24 mouse cellular contexts compared by ENCODE assay signal in the genomic region with DNA sequence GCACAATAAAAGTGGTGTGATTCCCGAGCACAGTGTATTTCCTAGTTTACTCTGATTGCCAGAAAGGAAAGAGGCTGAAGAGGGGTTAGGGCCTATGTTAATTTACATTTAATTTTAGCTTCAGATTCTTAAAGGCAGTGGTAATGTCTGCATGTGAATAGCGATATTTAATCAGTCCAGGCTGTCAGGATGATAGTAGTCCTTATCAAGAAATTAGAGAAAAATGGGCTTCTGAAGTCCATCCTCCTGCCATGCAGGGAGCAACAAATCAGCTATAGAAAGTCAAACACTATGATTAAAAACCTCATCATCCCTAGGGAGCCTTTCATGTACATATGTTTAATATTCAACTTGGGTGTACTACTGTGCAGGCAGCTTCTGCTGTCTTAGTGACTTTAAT.
DNase-seq lines count a peak whose midpoint lies in the region; ATAC-seq and TF ChIP-seq lines count a peak whose summit lies in the region.
"Had no signal": no experiment of that assay in that cellular context is flagged by ENCODE, and none has a peak within 500 bp of the region (broad histone marks: within the 10 kb centered on the region; RNA-seq: fewer than 3 reads in every experiment).

No protein-coding gene starts in this region.

- H3K4me1 ChIP-seq in forebrain, embryonic 15.5 days = no peaks in the 10 kb centered on the region
- no peaks in the 10 kb centered on the region for H3K4me1 ChIP-seq in forebrain, embryonic 12.5 days
- no peaks in the 10 kb centered on the region for H3K4me1 ChIP-seq in midbrain, embryonic 15.5 days
- no peaks in the 10 kb centered on the region for H3K4me1 ChIP-seq in midbrain, embryonic 11.5 days (ENCODE audit: control insufficient read depth, insufficient read depth, low read length)
- no peaks in the 10 kb centered on the region for H3K4me1 ChIP-seq in forebrain, postnatal 0 days (ENCODE audit: insufficient read depth)
- H3K4me1 ChIP-seq: heart, embryonic 12.5 days; heart, embryonic 15.5 days had no signal

- H3K27me3 ChIP-seq in forebrain, embryonic 15.5 days = no peaks in the 10 kb centered on the region
- H3K27me3 ChIP-seq in forebrain, embryonic 12.5 days = no peaks in the 10 kb centered on the region
- H3K27me3 ChIP-seq in midbrain, embryonic 15.5 days (replicated peaks) = no peaks in the 10 kb centered on the region
- no peaks in the 10 kb centered on the region for H3K27me3 ChIP-seq in midbrain, embryonic 11.5 days (ENCODE audit: control insufficient read depth, insufficient read depth, low read length)
- no peaks in the 10 kb centered on the region for H3K27me3 ChIP-seq in forebrain, postnatal 0 days (ENCODE audit: insufficient read depth, low read length)
- H3K27me3 ChIP-seq: heart, embryonic 12.5 days; heart, embryonic 15.5 days had no signal

- H3K27ac ChIP-seq in forebrain, embryonic 15.5 days (replicated peaks) = no peak overlapping the region
- no peak overlapping the region for H3K27ac ChIP-seq in forebrain, embryonic 12.5 days
- H3K27ac ChIP-seq in midbrain, embryonic 15.5 days = no peak overlapping the region
- H3K27ac ChIP-seq in midbrain, embryonic 11.5 days (ENCODE audit: low read depth, low read length) = no peak overlapping the region
- H3K27ac ChIP-seq in forebrain, postnatal 0 days (ENCODE audit: low read depth, low read length) = no peak overlapping the region
- H3K27ac ChIP-seq: heart, embryonic 15.5 days; hindbrain, embryonic 14.5 days; hindbrain, postnatal 0 days had no signal

- no peaks in the 10 kb centered on the region for H3K36me3 ChIP-seq in forebrain, embryonic 15.5 days
- no peaks in the 10 kb centered on the region for H3K36me3 ChIP-seq in forebrain, embryonic 12.5 days (replicated peaks)
- no peaks in the 10 kb centered on the region for H3K36me3 ChIP-seq in midbrain, embryonic 15.5 days (replicated peaks)
- H3K36me3 ChIP-seq in midbrain, embryonic 11.5 days (ENCODE audit: control insufficient read depth, insufficient read depth, low read length) = no peaks in the 10 kb centered on the region
- H3K36me3 ChIP-seq in forebrain, postnatal 0 days (ENCODE audit: insufficient read depth) = no peaks in the 10 kb centered on the region
- H3K36me3 ChIP-seq: heart, embryonic 12.5 days; heart, embryonic 15.5 days had no signal

- no peak overlapping the region for H3K9ac ChIP-seq in forebrain, embryonic 15.5 days (replicated peaks)
- H3K9ac ChIP-seq in forebrain, embryonic 12.5 days = no peak overlapping the region
- no peak overlapping the region for H3K9ac ChIP-seq in midbrain, embryonic 15.5 days
- no peak overlapping the region for H3K9ac ChIP-seq in midbrain, embryonic 11.5 days (ENCODE audit: low read length)
- H3K9ac ChIP-seq in forebrain, postnatal 0 days = no peak overlapping the region
- H3K9ac ChIP-seq: heart, embryonic 12.5 days; heart, embryonic 15.5 days; hindbrain, embryonic 14.5 days had no signal

- WGBS in forebrain, embryonic 15.5 days = 70% methylated on average over 2 of the region's 2 CpGs
- WGBS in forebrain, embryonic 12.5 days = 82% methylated on average over 2 of the region's 2 CpGs
- 65% methylated on average over 2 of the region's 2 CpGs for WGBS in midbrain, embryonic 15.5 days
- WGBS in midbrain, embryonic 11.5 days = 84% methylated on average over 2 of the region's 2 CpGs
- 63% methylated on average over 2 of the region's 2 CpGs for WGBS in forebrain, postnatal 0 days

- TF ChIP-seq CTCF in forebrain, postnatal 0 days (IDR thresholded peaks at IDR 0.05; ENCODE audit: low read depth) = no peak

- ATAC-seq in forebrain, embryonic 15.5 days (replicated peaks) = peak; percentile 38
- ATAC-seq in forebrain, embryonic 12.5 days (ENCODE audit: low FRiP score) = no peak
- ATAC-seq in midbrain, embryonic 15.5 days (replicated peaks) = peak; percentile 62
- ATAC-seq in midbrain, embryonic 11.5 days (ENCODE audit: low FRiP score) = no peak
- ATAC-seq in forebrain, postnatal 0 days = peak; percentile 14; the same call in 1 of the 2 replicates
- ATAC-seq: CD4-positive, CD25-positive, alpha-beta regulatory T cell, adult 4 months; hindbrain, postnatal 0 days; inflammation-experienced regulatory T-cells, adult 6 months; intestine, embryonic 16.5 days had no signal

- no peaks in the 10 kb centered on the region for H3K9me3 ChIP-seq in forebrain, embryonic 15.5 days
- no peaks in the 10 kb centered on the region for H3K9me3 ChIP-seq in forebrain, embryonic 12.5 days
- no peaks in the 10 kb centered on the region for H3K9me3 ChIP-seq in midbrain, embryonic 15.5 days
- H3K9me3 ChIP-seq in midbrain, embryonic 11.5 days (ENCODE audit: control insufficient read depth, low read length) = no peaks in the 10 kb centered on the region
- no peaks in the 10 kb centered on the region for H3K9me3 ChIP-seq in forebrain, postnatal 0 days (ENCODE audit: low read length)
- H3K9me3 ChIP-seq: heart, embryonic 12.5 days; heart, embryonic 15.5 days had no signal

- H3K4me2 ChIP-seq in forebrain, embryonic 15.5 days (replicated peaks) = no peak overlapping the region
- H3K4me2 ChIP-seq in forebrain, embryonic 12.5 days = no peak overlapping the region
- no peak overlapping the region for H3K4me2 ChIP-seq in midbrain, embryonic 15.5 days
- H3K4me2 ChIP-seq in midbrain, embryonic 11.5 days = no peak overlapping the region
- H3K4me2 ChIP-seq in forebrain, postnatal 0 days (ENCODE audit: low read depth) = no peak overlapping the region
- H3K4me2 ChIP-seq: heart, embryonic 12.5 days; heart, embryonic 15.5 days; hindbrain, embryonic 14.5 days had no signal

- no peak overlapping the region for H3K4me3 ChIP-seq in forebrain, embryonic 15.5 days
- H3K4me3 ChIP-seq in forebrain, embryonic 12.5 days (replicated peaks) = no peak overlapping the region
- H3K4me3 ChIP-seq in midbrain, embryonic 15.5 days = no peak overlapping the region
- H3K4me3 ChIP-seq in midbrain, embryonic 11.5 days (ENCODE audit: low read depth, low read length) = no peak overlapping the region
- no peak overlapping the region for H3K4me3 ChIP-seq in forebrain, postnatal 0 days (ENCODE audit: low read depth, low read length)
- H3K4me3 ChIP-seq: heart, embryonic 12.5 days; heart, embryonic 15.5 days had no signal

- DNase-seq in midbrain, embryonic 11.5 days (ENCODE audit: low spot score, missing footprints) = no peak
- no peak for DNase-seq in forebrain, postnatal 0 days
- no peak for DNase-seq in embryo, embryonic 9.5 days (ENCODE audit: extremely low spot score)
- DNase-seq: adrenal gland, adult 2 months; adrenal gland, postnatal 14 days; cerebellum, adult 11-12 months; cerebellum, adult 8-10 months; cerebellum, postnatal 10 days; cerebellum, postnatal 36 days; embryo, embryonic 11 days; gastrocnemius, postnatal 25 days; heart, adult 18-20 months; heart, postnatal 10 days; heart, postnatal 4 days had no signal

Comparison
In these comparisons a context has a peak if more than half of its experiments do, and no peak if none do; other contexts are left out.
1. ATAC-seq: peak in forebrain, embryonic 15.5 days (single experiment), midbrain, embryonic 15.5 days (single experiment) and forebrain, postnatal 0 days (single experiment); none in forebrain, embryonic 12.5 days (single experiment) and midbrain, embryonic 11.5 days (single experiment).